Mouse (Mus musculus) thymus, adult 2 months (tissue): ENCODE measurements around the gene Ciart. TPM values are rescaled to one million over a fixed set of nuclear protein-coding genes. Genes with fewer than 3 reads are reported as not detected.
"Not testable (repeated sequence)": the region's sequence is repeated elsewhere in the genome, so short reads cannot be mapped to it uniquely, and the experiment has no call there.

Experiments used
- DNase-seq: peaks from one replicate; pipeline ENCODE4 v3.0.0; 2021
- H3K27ac ChIP-seq: fragments of 200-500 bp; 2 replicates; pipeline ENCODE4 v1.5.1; 2012; ENCODE audit warnings: low read length, control low read depth; ENCODE audit not compliant: control insufficient read depth, insufficient read depth
- H3K27me3 ChIP-seq: fragments of 200-500 bp; 2 replicates; pipeline ENCODE4 v1.6.1; 2012; ENCODE audit warnings: mild to moderate bottlenecking, low read length, moderate library complexity, mixed read lengths; ENCODE audit not compliant: control insufficient read depth, insufficient read depth
- H3K36me3 ChIP-seq: fragments of 200-500 bp; 2 replicates; pipeline ENCODE4 v1.6.1; 2012; ENCODE audit warnings: mild to moderate bottlenecking, low read length, moderate library complexity; ENCODE audit not compliant: control insufficient read depth, insufficient read depth
- H3K4me1 ChIP-seq: fragments of 200-500 bp; replicated peaks from 2 replicates; pipeline ENCODE4 v1.6.1; 2012; ENCODE audit warnings: low read length; ENCODE audit not compliant: control insufficient read depth, insufficient read depth
- H3K4me3 ChIP-seq: fragments of 200-500 bp; 2 replicates; pipeline ENCODE4 v1.5.1; 2012; ENCODE audit warnings: mild to moderate bottlenecking, low read length, control low read depth, moderate library complexity; ENCODE audit not compliant: control insufficient read depth, insufficient read depth
- CTCF ChIP-seq: fragments of 200-500 bp; IDR thresholded peaks from 2 replicates; pipeline ENCODE4 v1.5.1; 2012; ENCODE audit warnings: mild to moderate bottlenecking, control low read depth, low read length, moderate library complexity, borderline replicate concordance; ENCODE audit not compliant: control insufficient read depth, poor library complexity, insufficient read depth; ENCODE audit errors: extremely low read depth
- POLR2A ChIP-seq: fragments of 200-500 bp; IDR thresholded peaks from 2 replicates; pipeline ENCODE4 v1.6.1; 2012; ENCODE audit warnings: mild to moderate bottlenecking, low read length, control low read depth, moderate library complexity; ENCODE audit not compliant: control insufficient read depth, poor library complexity, insufficient read depth; ENCODE audit errors: extremely low read depth
- WGBS: fragments of 180-500 bp; shearing (Covaris S2); methylation state at CpG from one replicate; pipeline ENCODE4 v1.1.7; 2018; 5-methylcytosine and 5-hydroxymethylcytosine counted together
- polyA plus RNA-seq: library from polyadenylated mRNA; depleted of rRNA; stranded (reverse); fragments of >200 nt; gene quantifications from 2 replicates; pipeline ENCODE4 v1.2.3, GENCODE M21; 2012

Gene Ciart
- polyA plus RNA-seq, 1 experiment, result 3.1 TPM

- peaks cover 18% of the 10 kb centered on the region for H3K27me3 ChIP-seq
- no peak for DNase-seq
- H3K27ac ChIP-seq, result no peak overlapping the region
- H3K4me3 ChIP-seq, result no peak overlapping the region
- H3K36me3 ChIP-seq, result 0 out of 2 replicates have a peak, but pooled peaks cover 4% of the 10 kb centered on the region
- WGBS, result 50% methylated on average over 6 of the region's 6 CpGs
- TF ChIP-seq POLR2A (no peak), CTCF (no peak)
- peaks cover 19% of the 10 kb centered on the region for H3K4me1 ChIP-seq
These were observed 20.6 kb upstream of the Ciart start for GRCm38 (mm10) chr3:95902643-95903042.

- no peak overlapping the region for H3K27ac ChIP-seq
- H3K27me3 ChIP-seq, result peaks cover 18% of the 10 kb centered on the region
- H3K36me3 ChIP-seq, result 0 out of 2 replicates have a peak, but pooled peaks cover 4% of the 10 kb centered on the region
- peaks cover 19% of the 10 kb centered on the region for H3K4me1 ChIP-seq
- DNase-seq, result no peak
- no peak overlapping the region for H3K4me3 ChIP-seq
- no peak for TF ChIP-seq POLR2A
- no peak for TF ChIP-seq CTCF
These were observed 20.2 kb upstream of the Ciart start for GRCm38 (mm10) chr3:95902373-95902625.

- no peak for DNase-seq
- no peak overlapping the region for H3K27ac ChIP-seq
- no peak for TF ChIP-seq CTCF
- TF ChIP-seq POLR2A, result no peak
- H3K27me3 ChIP-seq, result peaks cover 18% of the 10 kb centered on the region
- H3K4me3 ChIP-seq, result no peak overlapping the region
- peaks cover 17% of the 10 kb centered on the region for H3K4me1 ChIP-seq
- 86% methylated on average over 9 of the region's 9 CpGs for WGBS
- H3K36me3 ChIP-seq, result 0 out of 2 replicates have a peak, but pooled peaks cover 4% of the 10 kb centered on the region
These were observed 19.7 kb upstream of the Ciart start for GRCm38 (mm10) chr3:95901616-95902372.

GRCm38 (mm10) chr3:95899800-95900524, 17.9 kb upstream of the Ciart start:
- 0 out of 2 replicates have a peak, but pooled peaks cover 4% of the 10 kb centered on the region for H3K36me3 ChIP-seq

GRCm38 (mm10) chr3:95895501-95895900, 13.4 kb upstream of the Ciart start:
- not testable (repeated sequence) for H3K36me3 ChIP-seq, H3K27me3 ChIP-seq, H3K4me3 ChIP-seq, H3K27ac ChIP-seq, DNase-seq
- peaks cover 28% of the 10 kb centered on the region for H3K4me1 ChIP-seq
- 95% methylated on average over 7 of the region's 7 CpGs for WGBS

More at GRCm38 (mm10) chr3:95899800-95900524, 17.9 kb upstream of the Ciart start:
- WGBS, result 66% methylated on average over 13 of the region's 13 CpGs
- Histone ChIP-seq H3K4me3 (no peak overlapping the region), H3K27me3 (peaks cover 11% of the 10 kb centered on the region; the same call in 1 of the 2 replicates), H3K4me1 (peaks cover 10% of the 10 kb centered on the region), H3K27ac (no peak overlapping the region)
- TF ChIP-seq CTCF (no peak), POLR2A (no peak)
- no peak for DNase-seq

- peaks cover 28% of the 10 kb centered on the region for H3K4me1 ChIP-seq
- DNase-seq, result peak; percentile 22
- H3K27me3 ChIP-seq, result no peaks in the 10 kb centered on the region
- H3K4me3 ChIP-seq, result peak overlapping the region; percentile 89
- TF ChIP-seq CTCF, result no peak
- TF ChIP-seq POLR2A, result no peak
- H3K36me3 ChIP-seq, result 0 out of 2 replicates have a peak, but pooled peaks cover 4% of the 10 kb centered on the region
- 6% methylated on average over 16 of the region's 16 CpGs for WGBS
- peak overlapping the region; percentile 38; the same call in 1 of the 2 replicates for H3K27ac ChIP-seq
These were observed 12.5 kb upstream of the Ciart start for GRCm38 (mm10) chr3:95894317-95895160.
